Mouse (Mus musculus): ENCODE data around the gene Olfr332. TPM values are rescaled to one million over a fixed set of nuclear protein-coding genes. Genes with fewer than 3 reads are reported as not detected.

The Olfr332 gene
- not detected in 4 replicates for total RNA-seq (2023)

DNA sequence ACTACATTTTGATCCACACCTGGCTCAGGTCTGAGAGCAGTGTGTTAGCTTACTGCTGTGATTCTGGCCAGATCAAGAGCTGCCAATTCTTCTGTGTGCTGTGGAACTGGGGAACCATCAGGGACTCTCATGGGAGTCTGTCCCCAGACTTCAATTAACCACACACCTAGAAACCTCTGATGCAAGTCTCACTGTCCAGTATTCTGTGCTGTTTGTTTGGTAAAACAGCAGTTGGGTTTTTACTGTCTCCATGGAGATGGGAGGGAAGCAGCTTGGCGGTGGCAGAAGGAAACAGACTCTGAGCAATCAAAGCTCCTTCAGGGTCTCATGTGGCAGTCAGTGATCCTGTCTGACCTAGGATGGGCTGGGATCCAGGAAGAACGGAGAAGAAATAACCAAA lies at the start of gene Olfr332:
Gene Olfr332, minus strand, starts transcription at position 101 of the 400 bp plus-strand sequence.

GRCm38 (mm10) chr11:58534736-58535135 lies 42.4 kb upstream of the Olfr332 start, which contains the start of gene Olfr330:
Olfr330 (minus strand) TSS chr11:58534836.

GRCm38 (mm10) chr11:58502472-58502871 lies 10.1 kb upstream of the Olfr332 start, which contains the start of gene Olfr331:
Olfr331 (minus strand) TSS chr11:58502572.

DNA sequence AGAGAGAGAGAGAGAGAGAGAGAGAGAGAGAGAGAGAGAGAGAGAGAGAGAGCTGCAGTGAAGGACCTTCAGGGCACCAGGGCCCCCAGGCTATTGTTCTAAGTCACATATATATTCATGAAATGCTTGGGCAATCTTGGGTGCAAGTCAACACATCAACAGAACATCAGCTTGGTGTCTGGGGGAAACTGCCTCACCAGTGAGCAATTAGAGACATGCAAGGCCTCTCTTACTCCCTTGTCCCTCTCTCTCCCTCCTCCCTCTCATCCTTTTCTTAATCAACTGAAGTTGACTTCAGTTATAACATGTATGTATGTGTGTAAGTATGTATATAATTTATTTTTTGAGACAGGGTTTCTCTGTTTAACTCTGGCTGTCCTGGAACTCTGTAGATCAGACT lies 30.2 kb downstream of the Olfr332 start, which contains the start of gene Olfr30:
Gene Olfr30, minus strand, starts transcription at position 101 of the 400 bp plus-strand sequence.

DNA sequence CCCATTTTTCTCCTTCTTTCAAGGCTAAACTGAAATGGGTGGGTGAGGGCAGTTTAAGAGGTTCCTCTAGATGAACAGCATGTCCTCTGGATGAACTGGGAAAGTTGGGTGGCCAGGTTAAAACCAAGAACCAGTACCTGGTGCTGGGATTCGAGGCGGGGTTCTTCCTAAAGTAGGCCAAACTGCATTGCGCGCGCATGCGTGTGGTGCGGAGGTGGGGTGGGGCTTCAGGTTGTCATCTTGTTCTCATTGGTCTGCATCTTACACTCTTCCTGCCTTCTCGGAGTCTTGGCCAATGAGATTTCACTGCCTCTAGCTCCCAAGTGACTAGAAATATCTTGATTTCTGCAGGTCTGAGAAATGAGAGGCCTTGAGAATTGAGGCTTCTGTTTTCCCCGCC lies 39.6 kb downstream of the Olfr332 start, which contains the start of gene Lypd9:
Gene Lypd9, minus strand, starts transcription at position 165 of the 400 bp plus-strand sequence.

Other genes with a start within 250 kb of the Olfr332 start
- gene 4930438A08Rik, start 217.8 kb downstream of the Olfr332 start, total RNA-seq (2023), result not detected in 4 replicates
- gene Zfp692, start 185.5 kb downstream of the Olfr332 start, total RNA-seq (2023), result 28.3 to 34.6 TPM (median 29.4 TPM) in 4 replicates
- 30.6 to 35.1 TPM (median 33.0 TPM) in 4 replicates for gene Zfp672, start 162.2 kb downstream of the Olfr332 start, total RNA-seq (2023)
- 21.8 to 27.3 TPM (median 23.7 TPM) in 4 replicates for gene Sh3bp5l, start 161.8 kb downstream of the Olfr332 start, total RNA-seq (2023)
- gene Lypd8, start 113.5 kb downstream of the Olfr332 start, total RNA-seq (2023), result not detected in 4 replicates
- not detected in 4 replicates for gene 1810065E05Rik, start 71.4 kb downstream of the Olfr332 start, total RNA-seq (2023)
- gene Gm12253, start 60.0 kb downstream of the Olfr332 start, total RNA-seq (2023), result not detected in 4 replicates
- gene Lypd9, start 39.6 kb downstream of the Olfr332 start, total RNA-seq (2023), result not detected in 4 replicates
- gene Olfr30, start 30.3 kb downstream of the Olfr332 start, total RNA-seq (2023), result not detected in 4 replicates
- gene Olfr331, start 10.0 kb upstream of the Olfr332 start, total RNA-seq (2023), result not detected in 4 replicates
- not detected in 4 replicates for gene Olfr330, start 42.3 kb upstream of the Olfr332 start, total RNA-seq (2023)
- gene Olfr329-ps, start 53.9 kb upstream of the Olfr332 start, total RNA-seq (2023), result not detected in 4 replicates
- gene Olfr328, start 63.1 kb upstream of the Olfr332 start, total RNA-seq (2023), result 0.18 to 0.48 TPM (median 0.25 TPM) in 4 replicates
- not detected in 4 replicates for gene Olfr224, start 78.0 kb upstream of the Olfr332 start, total RNA-seq (2023)
- gene Olfr325, start 85.2 kb upstream of the Olfr332 start, total RNA-seq (2023), result not detected in 4 replicates
- gene Olfr324, start 102.6 kb upstream of the Olfr332 start, total RNA-seq (2023), result not detected in 4 replicates
- not detected in 4 replicates for gene 2210407C18Rik, start 123.5 kb upstream of the Olfr332 start, total RNA-seq (2023)
- not detected in 4 replicates for gene Olfr323, start 137.9 kb upstream of the Olfr332 start, total RNA-seq (2023)
- not detected in 4 replicates for gene Trim58, start 147.9 kb upstream of the Olfr332 start, total RNA-seq (2023)
- not detected in 4 replicates for gene Olfr322, start 166.2 kb upstream of the Olfr332 start, total RNA-seq (2023)
- not detected in 4 replicates for gene Olfr320, start 188.5 kb upstream of the Olfr332 start, total RNA-seq (2023)
- not detected in 4 replicates for gene Olfr319, start 206.6 kb upstream of the Olfr332 start, total RNA-seq (2023)
- gene Olfr318, start 231.5 kb upstream of the Olfr332 start, total RNA-seq (2023), result 0.41 to 1.1 TPM (median 0.60 TPM) in 4 replicates
- not detected in 4 replicates for gene Olfr317, start 246.7 kb upstream of the Olfr332 start, total RNA-seq (2023)